In the genomic region with DNA sequence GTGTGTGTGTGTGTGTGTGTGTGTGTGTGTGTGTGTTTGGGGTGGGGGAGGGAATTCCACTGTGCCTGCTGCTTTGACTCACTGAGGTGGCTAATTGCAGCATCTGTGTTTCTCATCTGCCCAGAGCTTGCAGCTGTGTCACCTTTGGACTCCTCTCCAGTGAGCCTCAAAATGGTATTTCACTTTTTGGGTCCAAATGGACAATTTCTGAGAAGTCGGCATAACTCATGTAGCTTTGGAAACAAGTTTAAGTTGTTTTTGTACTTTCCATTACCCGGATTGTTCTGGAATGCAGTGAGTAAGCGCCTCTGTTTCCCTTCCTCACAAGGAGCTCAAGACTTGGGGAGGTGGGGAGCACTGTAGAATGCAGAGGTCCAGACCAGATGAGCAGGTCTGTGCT, we compare ENCODE assay signal across 14 mouse cellular contexts.
"Had no signal": no experiment of that assay in that cellular context is flagged by ENCODE, and none has a peak within 500 bp of the region (broad histone marks: within the 10 kb centered on the region; RNA-seq: fewer than 3 reads in every experiment).

No protein-coding gene starts in this region.

- H3K9ac ChIP-seq: liver, embryonic 14.5 days; neural tube, embryonic 12.5 days had no signal

- DNase-seq: kidney, postnatal 25 days; layer of hippocampus, adult 9-11 months; layer of hippocampus, postnatal 36 days; lung, adult 18-20 months; midbrain, embryonic 14.5 days; retina, postnatal 1 day; right cerebral cortex, postnatal 4 days; thymus, postnatal 14 days had no signal

- H3K27ac ChIP-seq: liver, embryonic 14.5 days; midbrain, embryonic 10.5 days; neural tube, embryonic 12.5 days had no signal

- H3K4me1 ChIP-seq: midbrain, embryonic 10.5 days; neural tube, embryonic 12.5 days had no signal

- ATAC-seq: inflammation-experienced regulatory T-cells, adult 6 months; intestine, postnatal 0 days had no signal

- H3K27me3 ChIP-seq: neural tube, embryonic 12.5 days had no signal

- H3K36me3 ChIP-seq: midbrain, embryonic 10.5 days; neural tube, embryonic 12.5 days had no signal

- H3K4me3 ChIP-seq: midbrain, embryonic 10.5 days; myocyte; neural tube, embryonic 12.5 days had no signal

- H3K4me2 ChIP-seq: neural tube, embryonic 12.5 days had no signal

- H3K9me3 ChIP-seq: midbrain, embryonic 10.5 days; neural tube, embryonic 12.5 days had no signal
